Mouse (Mus musculus): ENCODE measurements around the gene Fbxw4.

- no peak for TF ChIP-seq CTCF (IDR thresholded peaks at IDR 0.05; ENCODE audit: low read depth, low read length)
- TF ChIP-seq GATA2 (IDR thresholded peaks at IDR 0.05; ENCODE audit: borderline replicate concordance, low read depth, low read length), result no peak
- TF ChIP-seq GATA1 (IDR thresholded peaks at IDR 0.05; ENCODE audit: borderline replicate concordance, low read length), result no peak
Observed at GRCm38 (mm10) chr19:45580235-45580634, 79.9 kb downstream of the Fbxw4 start.
